Mouse (Mus musculus) urinary bladder, postnatal 25 days (tissue): ENCODE data around the gene Mcm3.
"Not testable (repeated sequence)": the region's sequence is repeated elsewhere in the genome, so short reads cannot be mapped to it uniquely, and the experiment has no call there.

Experiments
- DNase-seq: peaks from one replicate; pipeline ENCODE4 v3.0.0; 2022; ENCODE audit warnings: low spot score

Gene Mcm3

GRCm38 (mm10) chr1:20801682-20802390 lies 18.3 kb downstream of the Mcm3 start:
- DNase-seq = no peak

- DNase-seq = no peak
Observed at GRCm38 (mm10) chr1:20801275-20801674, 18.8 kb downstream of the Mcm3 start.

DNA sequence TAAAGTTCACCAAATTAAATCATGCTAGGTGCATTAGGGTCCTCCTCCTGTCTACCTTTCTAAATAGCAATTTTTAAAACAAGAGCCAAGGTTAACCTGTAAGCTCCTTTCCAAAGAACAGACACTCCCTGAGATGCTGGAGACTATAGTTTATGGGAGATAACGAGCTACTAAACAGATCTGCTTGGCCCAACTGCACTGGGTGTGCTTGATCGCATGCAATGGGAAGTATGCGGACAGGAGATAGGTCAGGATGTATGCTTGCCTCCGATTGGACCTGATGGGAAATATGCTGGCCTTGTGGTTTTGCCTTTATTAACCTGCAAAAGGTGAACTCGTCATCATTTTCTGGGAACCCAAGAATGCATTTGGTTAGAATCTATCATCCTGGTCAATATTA lies 24.9 kb downstream of the Mcm3 start:
- DNase-seq = no peak

GRCm38 (mm10) chr1:20794760-20795159 lies 25.4 kb downstream of the Mcm3 start:
- no peak for DNase-seq

- no peak for DNase-seq
Observed at GRCm38 (mm10) chr1:20791414-20791813, 28.7 kb downstream of the Mcm3 start.

DNA sequence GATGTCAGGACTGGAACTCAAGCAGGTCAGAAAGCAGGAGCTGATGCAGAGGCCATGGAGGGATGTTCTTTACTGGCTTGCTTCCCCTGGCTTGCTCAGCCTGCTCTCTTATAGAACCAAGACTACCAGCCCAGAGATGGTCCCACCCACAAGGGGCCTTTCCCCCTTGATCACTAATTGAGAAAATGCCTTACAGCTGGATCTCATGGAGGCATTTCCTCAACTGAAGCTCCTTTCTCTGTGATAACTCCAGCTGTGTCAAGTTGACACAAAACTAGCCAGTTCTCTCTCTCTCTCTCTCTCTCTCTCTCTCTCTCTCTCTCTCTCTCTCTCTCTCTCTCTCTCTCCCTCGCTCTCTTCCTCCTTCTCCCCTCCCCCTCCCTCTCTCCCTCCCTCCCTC lies 29.6 kb downstream of the Mcm3 start, which contains the start of gene Il17f:
Gene Il17f, minus strand, starts transcription at position 101 of the 400 bp plus-strand sequence.
- DNase-seq = not testable (repeated sequence)

GRCm38 (mm10) chr1:20788419-20788818 lies 31.7 kb downstream of the Mcm3 start:
- DNase-seq = no peak

DNA sequence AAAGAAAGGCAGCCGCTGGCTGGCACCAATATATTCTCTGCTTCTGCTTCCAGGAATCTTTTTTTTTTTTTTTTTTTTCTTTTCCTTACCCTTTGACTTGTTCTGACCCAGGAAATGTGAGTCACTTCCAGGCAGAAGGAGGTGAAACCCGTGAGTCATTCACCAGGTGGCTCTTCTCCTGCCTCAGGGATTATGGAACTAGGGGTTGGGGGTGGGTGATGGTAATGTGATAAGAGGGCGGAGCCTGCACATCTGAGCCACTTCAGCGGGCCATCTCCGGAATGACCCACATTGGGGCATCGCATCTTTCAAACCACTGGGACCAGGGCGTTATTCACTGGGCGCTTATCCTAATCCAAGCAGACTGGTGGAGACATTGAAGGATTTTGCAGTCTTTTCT lies 33.1 kb downstream of the Mcm3 start:
- no peak for DNase-seq

DNA sequence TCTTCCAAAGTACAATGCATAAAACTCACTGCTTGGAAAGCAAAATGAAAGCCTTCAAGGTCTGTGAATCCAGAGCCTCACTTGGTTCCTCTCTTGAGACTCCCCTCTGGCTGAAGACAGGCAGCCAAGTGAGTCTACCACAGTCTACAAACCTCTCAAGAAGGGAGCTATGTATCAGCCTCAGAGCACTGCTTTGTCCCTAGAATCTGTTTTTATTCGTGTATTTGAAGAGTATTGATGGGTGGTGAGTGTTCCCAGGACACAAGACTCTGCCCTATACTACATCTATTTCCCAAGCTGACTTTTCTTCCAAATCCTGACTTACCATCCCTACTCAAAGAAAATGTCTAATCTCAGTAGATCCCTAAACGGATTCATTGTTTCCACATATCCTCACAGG lies 41.7 kb downstream of the Mcm3 start:
- DNase-seq = no peak

DNA sequence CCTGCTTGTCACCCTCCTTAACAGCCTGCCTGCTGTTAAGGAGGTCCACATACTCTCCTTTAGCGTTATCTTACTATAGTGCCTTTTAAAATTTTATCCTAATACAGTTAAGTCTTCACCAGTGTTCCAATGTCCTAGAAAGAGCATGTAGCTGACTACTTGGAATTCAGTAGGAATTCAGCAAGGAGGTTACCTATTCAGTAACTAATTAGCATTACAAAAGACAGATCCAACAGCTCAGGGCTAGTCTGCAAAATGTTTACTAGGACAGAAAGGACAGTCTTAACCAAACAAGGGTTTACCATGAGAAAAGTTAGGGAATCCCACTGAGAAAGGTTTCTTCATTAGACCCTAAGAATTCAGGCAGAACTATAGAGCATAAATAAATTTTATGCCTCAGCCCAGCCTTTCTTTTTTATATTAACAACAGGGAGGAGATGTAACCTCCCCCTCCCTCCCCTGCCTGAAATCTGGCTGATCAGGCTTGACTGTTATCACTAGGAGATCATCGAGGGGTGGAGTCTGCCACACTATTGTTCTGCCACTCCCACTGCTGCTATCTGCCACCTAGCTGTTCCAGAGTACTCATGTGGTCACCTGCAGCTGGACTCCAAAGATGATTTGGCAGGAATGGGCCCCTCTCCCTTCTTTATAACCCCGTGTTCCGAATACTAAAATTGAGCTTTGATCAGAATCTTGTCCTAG lies 45.9 kb downstream of the Mcm3 start:
- DNase-seq = not testable (repeated sequence)

DNA sequence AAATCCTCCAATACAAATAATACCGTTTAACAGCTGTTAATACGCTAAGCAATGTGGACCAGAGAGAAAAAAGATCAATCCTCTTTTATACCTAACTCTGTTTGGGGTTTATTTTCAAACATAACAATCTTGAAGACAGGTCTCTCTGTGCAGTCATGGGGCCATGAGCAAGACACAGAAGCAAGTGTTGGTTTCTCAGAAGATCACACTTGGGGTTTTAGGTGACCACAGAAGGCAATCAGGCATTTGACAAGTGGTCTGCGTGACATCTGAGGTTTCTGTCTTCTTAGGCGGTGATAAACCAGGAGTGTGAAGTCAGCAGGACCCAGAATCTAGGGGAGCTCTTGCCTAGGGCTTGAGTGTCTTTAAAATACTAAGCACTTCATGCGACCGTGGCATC lies 53.6 kb downstream of the Mcm3 start:
- DNase-seq = no peak

DNA sequence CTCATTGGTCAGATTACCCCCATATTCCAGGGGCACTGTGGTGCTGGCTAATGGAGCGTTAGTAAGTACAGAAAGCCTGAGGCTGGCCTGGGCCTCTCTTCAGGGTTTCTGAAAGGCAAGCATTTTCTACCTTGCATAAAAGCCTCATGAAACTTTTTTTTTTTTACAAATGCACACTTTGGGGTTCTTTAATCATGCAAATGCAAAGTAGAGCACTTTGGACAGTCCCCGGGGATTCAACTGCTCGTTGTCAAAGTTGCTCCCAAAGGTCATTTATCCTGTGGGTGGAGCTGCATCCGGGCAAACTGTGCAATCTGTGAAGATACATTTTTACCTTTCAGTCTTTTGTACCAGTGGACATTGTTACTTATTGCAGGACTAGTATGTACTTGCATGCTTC lies 58.7 kb downstream of the Mcm3 start:
- DNase-seq = no peak

GRCm38 (mm10) chr1:20760331-20760730 lies 59.8 kb downstream of the Mcm3 start:
- DNase-seq = no peak

- no peak for DNase-seq
Observed at GRCm38 (mm10) chr1:20759799-20760198, 60.3 kb downstream of the Mcm3 start.

DNA sequence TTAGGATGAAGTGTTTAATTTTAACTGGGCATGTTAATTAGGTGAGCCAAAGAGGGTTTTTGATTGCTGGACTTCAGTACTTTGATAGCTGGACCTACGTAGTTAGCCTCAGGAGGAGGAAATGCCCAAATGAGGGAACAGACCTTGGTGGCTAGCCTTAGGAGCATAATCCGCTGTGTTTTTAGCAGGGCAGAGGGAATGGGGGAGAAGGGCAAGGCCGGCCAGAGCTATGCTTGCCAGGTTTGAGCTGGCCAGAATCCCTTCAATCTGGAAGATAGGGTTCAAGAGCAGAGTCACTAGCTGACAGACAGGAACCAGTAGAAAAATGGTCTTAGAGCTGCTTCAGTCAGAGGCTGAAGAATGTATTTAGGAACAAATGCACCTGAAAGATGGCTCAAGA lies 62.5 kb downstream of the Mcm3 start:
- DNase-seq = no peak

DNA sequence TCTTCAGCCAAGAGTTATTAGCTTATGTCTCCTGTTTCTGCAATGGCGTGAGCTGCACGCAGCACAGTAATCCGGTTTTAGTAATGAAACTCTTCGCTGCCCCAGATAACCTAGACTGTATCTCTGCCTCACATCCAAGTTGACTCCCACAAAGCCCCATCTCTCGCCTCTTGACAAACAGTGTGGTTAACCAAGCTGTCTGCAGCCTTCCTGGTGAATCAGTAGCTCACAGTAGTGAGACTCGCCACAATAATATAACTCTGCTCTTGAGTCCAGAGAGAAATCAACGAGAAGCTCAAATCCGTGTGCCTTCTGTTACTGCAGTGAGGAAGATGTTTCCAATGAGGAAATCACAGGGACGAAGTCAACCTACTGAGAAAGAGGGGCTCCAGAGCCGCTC lies 65.7 kb downstream of the Mcm3 start:
- no peak for DNase-seq
